Mouse (Mus musculus) C2C12 (cell line): ENCODE data around the gene Hist1h4h.

Source experiments
- CTCF ChIP-seq: IDR thresholded peaks from one replicate; pipeline ENCODE4 v1.5.1; 2011; ENCODE audit not compliant: control insufficient read depth, insufficient read depth, insufficient read length
- USF1 ChIP-seq: IDR thresholded peaks from one replicate; pipeline ENCODE4 v1.6.1; 2011; ENCODE audit warnings: low read depth, mild to moderate bottlenecking, control low read depth, moderate library complexity

GRCm38 (mm10) chr13:23517603-23518294 lies 13.1 kb upstream of the Hist1h4h start:
- TF ChIP-seq CTCF (no peak), USF1 (no peak)
